Mouse (Mus musculus) megakaryocyte, embryonic 14.5 days (primary cell): ENCODE data around the gene Rhbdl3. TPM values are rescaled to one million over a fixed set of nuclear protein-coding genes. Genes with fewer than 3 reads are reported as not detected.

Experiments
- H3K27me3 ChIP-seq: replicated peaks from 2 replicates; pipeline ENCODE3; 2012; ENCODE audit warnings: inconsistent platforms
- H3K36me3 ChIP-seq: replicated peaks from 2 replicates; pipeline ENCODE3; 2012; ENCODE audit warnings: low read length, inconsistent platforms, mixed read lengths
- H3K4me1 ChIP-seq: 2 replicates; pipeline ENCODE4 v1.6.1; 2012; ENCODE audit warnings: inconsistent platforms
- H3K4me3 ChIP-seq: replicated peaks from 2 replicates; pipeline ENCODE3; 2012; ENCODE audit warnings: moderate library complexity, mild to moderate bottlenecking, inconsistent platforms
- H3K9me3 ChIP-seq: 2 replicates; pipeline ENCODE4 v1.6.1; 2012; ENCODE audit warnings: inconsistent platforms
- FLI1 ChIP-seq: IDR thresholded peaks from 2 replicates; pipeline ENCODE4 v1.6.1; 2012; ENCODE audit warnings: low read length, inconsistent platforms, mixed read lengths
- GATA1 ChIP-seq: IDR thresholded peaks from 3 replicates; pipeline ENCODE4 v1.6.1; 2012; ENCODE audit warnings: mixed read lengths, low read length, inconsistent platforms, borderline replicate concordance
- polyA plus RNA-seq: library from polyadenylated mRNA; stranded (reverse); fragments of >175 nt; gene quantifications from 2 replicates; pipeline ENCODE4 v1.2.3, GENCODE M21; 2012; ENCODE audit warnings: low replicate concordance; ENCODE audit not compliant: insufficient read depth

Gene Rhbdl3
- polyA plus RNA-seq, 1 experiment: 3.2 TPM

DNA sequence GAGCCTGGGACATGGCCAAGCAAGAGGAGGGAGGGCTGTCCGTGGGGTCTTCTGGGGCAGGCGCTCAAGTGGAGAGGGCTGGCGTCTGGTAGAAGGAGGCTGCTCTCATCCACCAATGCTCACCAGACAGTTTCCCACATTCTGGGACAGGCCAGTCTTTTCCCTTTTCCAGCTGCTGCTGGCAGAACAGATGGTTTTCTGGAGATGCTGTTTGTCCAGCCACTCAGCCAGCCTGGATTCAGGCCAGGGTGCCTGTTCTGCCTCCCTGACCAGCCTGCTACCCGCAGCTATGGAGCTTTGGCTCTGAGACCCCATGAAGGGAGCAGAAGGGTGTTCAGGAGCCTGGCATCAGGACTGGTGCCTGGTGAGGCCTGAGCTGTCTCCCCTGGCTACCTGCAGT lies 10.6 kb downstream of the Rhbdl3 start:
- Histone ChIP-seq H3K4me1 (peaks cover 10% of the 10 kb centered on the region; the same call in 1 of the 2 replicates), H3K36me3 (no peaks in the 10 kb centered on the region), H3K9me3 (peaks cover under 1% of the 10 kb centered on the region), H3K4me3 (no peak overlapping the region), H3K27me3 (peaks cover 75% of the 10 kb centered on the region)
- TF ChIP-seq GATA1 (no peak), FLI1 (no peak)

DNA sequence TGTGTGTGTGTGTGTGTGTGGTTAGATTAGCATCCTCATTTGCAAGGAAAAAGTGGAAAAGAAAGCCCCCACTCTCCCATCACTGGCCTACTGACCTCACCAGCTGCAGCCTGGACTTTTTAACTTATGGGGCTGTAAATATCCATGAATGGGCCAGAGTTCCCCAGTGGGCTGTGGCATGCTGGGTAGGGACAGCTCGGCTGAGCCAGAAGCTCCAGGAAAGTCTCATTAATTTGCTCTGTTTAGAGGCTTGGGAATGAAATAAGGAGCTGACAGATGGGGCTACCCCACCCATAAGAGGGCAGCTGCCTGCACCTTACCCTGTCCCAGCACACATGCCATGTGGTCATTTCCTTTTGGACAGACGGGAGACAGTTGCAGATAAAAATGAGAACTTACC lies 11.3 kb downstream of the Rhbdl3 start:
- Histone ChIP-seq H3K36me3 (no peaks in the 10 kb centered on the region), H3K9me3 (0 out of 2 replicates have a peak, but pooled peaks cover 4% of the 10 kb centered on the region), H3K27me3 (peaks cover 74% of the 10 kb centered on the region), H3K4me1 (peaks cover 10% of the 10 kb centered on the region; the same call in 1 of the 2 replicates), H3K4me3 (no peak overlapping the region)
- TF ChIP-seq FLI1 (no peak), GATA1 (no peak)

GRCm38 (mm10) chr11:80312565-80312964 lies 11.9 kb downstream of the Rhbdl3 start:
- H3K4me1 ChIP-seq: peaks cover 10% of the 10 kb centered on the region; the same call in 1 of the 2 replicates
- peaks cover 70% of the 10 kb centered on the region for H3K27me3 ChIP-seq
- no peak for TF ChIP-seq FLI1
- TF ChIP-seq GATA1: no peak
- H3K9me3 ChIP-seq: 0 out of 2 replicates have a peak, but pooled peaks cover 4% of the 10 kb centered on the region
- no peak overlapping the region for H3K4me3 ChIP-seq
- no peaks in the 10 kb centered on the region for H3K36me3 ChIP-seq

GRCm38 (mm10) chr11:80313462-80313861 lies 12.8 kb downstream of the Rhbdl3 start:
- Histone ChIP-seq H3K27me3 (peaks cover 69% of the 10 kb centered on the region), H3K36me3 (no peaks in the 10 kb centered on the region), H3K9me3 (0 out of 2 replicates have a peak, but pooled peaks cover 4% of the 10 kb centered on the region), H3K4me3 (no peak overlapping the region), H3K4me1 (peaks cover 13% of the 10 kb centered on the region)
- no peak for TF ChIP-seq GATA1
- TF ChIP-seq FLI1: no peak

DNA sequence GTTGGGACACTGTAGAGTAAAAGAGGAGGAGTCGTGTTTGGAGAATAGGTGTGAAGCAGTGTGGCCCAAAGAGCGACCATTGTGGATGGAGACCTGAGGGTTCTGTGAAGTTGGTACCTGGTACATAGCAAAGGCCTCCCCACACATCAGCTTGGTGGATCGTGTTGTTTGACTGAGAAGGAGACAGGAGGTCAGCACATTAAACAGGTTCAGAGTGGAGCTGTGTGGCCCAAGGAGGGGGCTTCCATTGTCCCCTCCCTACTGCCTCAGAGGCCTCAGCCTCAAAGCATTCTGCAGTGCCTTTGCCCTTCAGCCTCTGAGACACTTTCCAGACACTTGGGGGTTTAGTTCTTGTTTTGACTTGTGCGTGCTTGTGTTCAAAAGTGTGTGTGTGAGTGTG lies 13.2 kb downstream of the Rhbdl3 start:
- Histone ChIP-seq H3K9me3 (0 out of 2 replicates have a peak, but pooled peaks cover 4% of the 10 kb centered on the region), H3K4me1 (peaks cover 15% of the 10 kb centered on the region), H3K36me3 (no peaks in the 10 kb centered on the region), H3K27me3 (peaks cover 66% of the 10 kb centered on the region), H3K4me3 (no peak overlapping the region)
- TF ChIP-seq FLI1 (no peak), GATA1 (no peak)

GRCm38 (mm10) chr11:80315743-80316639 lies 15.3 kb downstream of the Rhbdl3 start:
- H3K4me1 ChIP-seq: peaks cover 36% of the 10 kb centered on the region
- H3K9me3 ChIP-seq: 0 out of 2 replicates have a peak, but pooled peaks cover 4% of the 10 kb centered on the region
- no peaks in the 10 kb centered on the region for H3K36me3 ChIP-seq
- H3K27me3 ChIP-seq: peaks cover 51% of the 10 kb centered on the region
- TF ChIP-seq FLI1 (no peak), GATA1 (no peak)
- H3K4me3 ChIP-seq: no peak overlapping the region

DNA sequence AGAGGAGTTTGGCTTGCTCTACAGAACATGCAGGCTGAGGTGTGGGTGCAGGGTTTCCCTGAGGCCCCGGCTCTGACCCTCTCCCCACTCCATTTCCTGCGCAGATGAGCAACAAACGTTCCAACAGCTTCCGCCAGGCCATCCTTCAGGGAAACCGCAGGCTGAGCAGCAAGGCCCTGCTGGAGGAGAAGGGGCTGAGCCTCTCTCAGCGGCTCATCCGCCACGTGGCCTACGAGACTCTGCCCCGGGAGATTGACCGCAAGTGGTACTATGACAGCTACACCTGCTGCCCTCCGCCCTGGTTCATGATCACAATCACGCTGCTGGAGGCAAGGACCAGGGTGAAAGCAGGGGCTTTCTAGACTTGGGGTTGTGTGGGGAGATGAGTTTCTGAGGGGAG lies 22.5 kb downstream of the Rhbdl3 start:
- H3K36me3 ChIP-seq: peaks cover 4% of the 10 kb centered on the region
- peak overlapping the region; percentile 88 for H3K4me3 ChIP-seq
- no peaks in the 10 kb centered on the region for H3K9me3 ChIP-seq
- TF ChIP-seq GATA1: no peak
- TF ChIP-seq FLI1: 0 out of 2 replicates have a peak, but pooled peaks have one; percentile 23
- peaks cover 69% of the 10 kb centered on the region for H3K4me1 ChIP-seq
- no peaks in the 10 kb centered on the region for H3K27me3 ChIP-seq

GRCm38 (mm10) chr11:80324636-80325035 lies 23.9 kb downstream of the Rhbdl3 start:
- Histone ChIP-seq H3K4me3 (no peak overlapping the region), H3K27me3 (peaks cover 5% of the 10 kb centered on the region), H3K4me1 (peaks cover 55% of the 10 kb centered on the region), H3K9me3 (no peaks in the 10 kb centered on the region), H3K36me3 (peaks cover 4% of the 10 kb centered on the region)
- TF ChIP-seq GATA1: no peak
- TF ChIP-seq FLI1: no peak

DNA sequence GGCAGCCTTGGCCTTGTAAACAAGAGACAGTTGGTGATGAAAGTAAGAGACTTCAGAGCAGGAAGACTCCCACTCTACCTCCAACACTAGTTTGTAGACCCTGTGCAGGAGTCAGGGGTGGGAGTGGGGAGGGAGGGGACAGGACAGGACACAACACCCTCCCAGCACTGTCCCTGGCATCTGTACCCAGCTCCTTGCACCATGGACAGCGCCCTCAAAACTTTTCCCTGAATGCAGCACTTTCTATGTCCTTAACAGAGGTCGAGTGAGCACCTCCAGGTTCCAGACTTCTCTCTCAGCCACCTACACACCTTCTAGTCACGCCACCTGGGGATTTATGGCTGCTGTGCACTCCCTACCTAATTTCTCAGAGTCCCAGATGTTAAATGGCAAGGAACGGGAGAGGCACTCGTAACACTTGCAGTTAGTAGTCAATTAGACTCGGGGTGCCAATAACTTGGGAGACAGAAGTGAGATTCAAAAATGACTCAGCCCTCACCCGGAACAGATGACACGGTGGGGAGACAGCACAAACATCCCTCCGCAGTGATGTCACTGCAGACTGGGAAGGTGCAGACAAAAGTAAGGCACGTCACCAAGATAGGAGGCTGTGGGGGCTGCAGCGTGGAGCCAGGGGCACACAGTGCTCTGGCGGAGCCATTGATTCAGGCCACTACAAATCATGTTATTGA lies 32.1 kb downstream of the Rhbdl3 start:
- TF ChIP-seq GATA1: no peak
- TF ChIP-seq FLI1: no peak
- Histone ChIP-seq H3K36me3 (peaks cover 6% of the 10 kb centered on the region), H3K4me1 (peaks cover 25% of the 10 kb centered on the region), H3K27me3 (peaks cover 61% of the 10 kb centered on the region), H3K4me3 (no peak overlapping the region), H3K9me3 (no peaks in the 10 kb centered on the region)
